Mouse (Mus musculus) kidney, postnatal 36 days (tissue): ENCODE results near the gene Foxo3.

Source experiments
- DNase-seq, 2 experiments: peaks; one replicate each; pipeline ENCODE4 v3.0.0; 2021 to 2022; ENCODE audit warnings: mixed read lengths in 2 of 2

The Foxo3 gene

GRCm38 (mm10) chr10:42248644-42249043, 27.9 kb downstream of the Foxo3 start:
- no peak for DNase-seq

DNA sequence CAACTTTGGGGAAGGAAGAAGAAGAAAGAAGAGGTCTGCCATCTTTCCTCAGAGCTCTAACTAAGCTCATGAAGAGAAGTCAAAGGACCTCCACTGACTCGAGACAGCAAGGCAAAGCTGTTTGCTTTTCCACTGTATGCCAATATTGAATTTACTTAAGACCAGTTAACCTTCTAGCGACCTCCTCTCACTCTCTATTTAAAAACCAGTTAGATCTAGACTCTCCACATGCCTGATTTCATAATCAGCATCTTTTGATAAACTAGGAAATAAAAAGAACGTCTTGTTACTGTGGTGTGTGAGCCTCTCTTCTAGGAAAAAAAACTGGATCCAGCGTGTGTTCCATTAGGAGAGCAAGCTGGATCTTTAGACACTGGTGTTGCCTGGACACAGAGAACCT, 28.4 kb downstream of the Foxo3 start:
- peak in 1 of 2 experiments; percentile 35 for DNase-seq

DNA sequence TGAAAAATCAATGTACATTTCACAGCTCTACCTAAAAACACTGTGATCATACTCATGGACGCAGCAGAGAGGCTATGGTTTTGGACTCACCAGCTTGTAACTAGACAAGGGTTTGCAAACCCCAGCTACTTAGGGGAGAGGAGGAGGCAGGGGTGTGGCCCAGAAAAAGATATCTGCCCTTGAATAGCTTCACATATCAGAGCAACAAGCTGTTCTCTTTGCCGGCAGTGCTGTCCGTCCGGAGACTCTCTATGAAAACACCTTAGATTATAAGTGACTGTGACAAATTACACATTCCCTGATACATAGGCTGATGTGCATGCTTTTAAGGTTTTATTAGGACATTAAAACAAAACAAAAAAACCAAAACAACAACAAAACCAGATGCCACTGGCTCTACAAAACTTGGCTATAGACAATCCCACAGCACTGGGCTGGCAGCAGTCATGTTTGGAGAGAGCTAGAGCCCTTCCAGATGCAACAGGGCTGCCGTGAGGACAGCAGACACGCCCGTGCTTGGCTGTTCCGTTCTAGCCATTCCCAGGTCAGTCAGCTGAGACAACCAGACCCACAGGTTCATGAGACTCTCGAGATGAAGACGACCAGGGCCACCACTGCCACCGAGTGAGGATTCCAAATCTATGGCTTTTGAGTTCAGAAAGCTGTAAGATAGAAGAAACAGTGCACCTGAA, 29.3 kb downstream of the Foxo3 start:
- peak; percentile 63 to 65 for DNase-seq

- DNase-seq, result peak; percentile 43 to 60
These were observed 30.1 kb downstream of the Foxo3 start for GRCm38 (mm10) chr10:42246483-42246882.

- DNase-seq, result no peak
These were observed 30.9 kb downstream of the Foxo3 start for GRCm38 (mm10) chr10:42245636-42246035.

DNA sequence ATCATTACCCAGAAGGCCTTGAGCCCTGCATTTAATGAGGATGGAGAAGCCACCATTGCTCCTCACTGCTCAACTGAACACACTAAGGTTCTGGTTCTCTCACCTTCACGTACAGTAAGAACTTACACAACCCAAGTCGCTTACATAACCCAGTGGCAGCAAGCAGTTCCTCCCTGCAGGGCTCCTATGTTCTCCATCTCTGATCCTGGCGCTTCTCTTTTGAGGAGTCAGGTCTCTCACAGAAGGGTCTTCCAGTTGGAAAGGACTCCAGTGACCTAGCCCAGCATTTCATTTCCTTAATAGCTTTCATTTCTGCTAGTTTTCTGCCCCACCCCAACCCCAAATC, 31.3 kb downstream of the Foxo3 start:
- no peak for DNase-seq

- DNase-seq, result peak; percentile 57 to 73
These were observed 31.9 kb downstream of the Foxo3 start for GRCm38 (mm10) chr10:42244420-42245255.

- DNase-seq, result no peak
These were observed 32.6 kb downstream of the Foxo3 start for GRCm38 (mm10) chr10:42243925-42244324.

DNA sequence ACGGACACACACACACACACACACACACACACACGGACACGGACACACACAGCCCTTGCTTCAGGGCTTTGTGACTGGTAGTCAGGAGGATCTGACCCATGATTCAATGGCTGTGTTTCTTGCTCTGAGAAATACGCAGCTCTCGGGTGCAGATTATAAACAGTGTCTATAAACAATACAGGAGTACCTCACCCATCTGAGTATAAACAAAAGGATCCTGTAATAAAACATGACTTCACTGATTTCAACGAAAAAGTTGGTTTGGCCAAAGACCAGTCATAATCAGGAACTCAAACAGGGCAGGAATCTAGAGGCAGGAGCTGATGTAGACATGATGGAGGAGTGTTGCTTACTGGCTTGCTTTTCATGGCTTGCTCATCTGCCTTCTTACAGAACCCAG, 34.1 kb downstream of the Foxo3 start:
- DNase-seq, result no peak

GRCm38 (mm10) chr10:42241775-42242174, 34.8 kb downstream of the Foxo3 start:
- no peak for DNase-seq

- no peak for DNase-seq
These were observed 36.8 kb downstream of the Foxo3 start for GRCm38 (mm10) chr10:42239810-42240111.

- DNase-seq, result peak; percentile 88 to 89
These were observed 37.4 kb downstream of the Foxo3 start for GRCm38 (mm10) chr10:42238923-42239809.

- no peak for DNase-seq
These were observed 38.3 kb downstream of the Foxo3 start for GRCm38 (mm10) chr10:42238296-42238695.

- no peak for DNase-seq
These were observed 39.0 kb downstream of the Foxo3 start for GRCm38 (mm10) chr10:42237556-42237955.

DNA sequence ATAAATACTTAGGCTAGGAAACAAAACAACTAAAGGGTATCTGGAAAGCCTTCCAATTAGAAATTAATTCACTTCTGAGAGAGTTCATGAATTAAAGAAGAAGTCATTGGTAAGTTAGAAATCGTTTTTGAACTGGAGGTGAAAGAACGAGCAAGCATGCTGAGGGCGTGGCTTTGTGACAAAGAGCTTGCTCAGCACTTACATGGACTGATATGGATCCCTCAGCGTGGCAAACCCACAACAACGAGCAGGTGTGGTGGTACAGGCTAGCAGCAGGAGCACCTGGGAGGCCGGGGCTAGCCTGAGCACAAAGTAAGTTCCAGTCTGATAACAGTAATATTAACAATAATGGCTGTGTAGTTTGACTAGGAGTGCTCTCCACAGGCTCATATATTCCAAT, 41.2 kb downstream of the Foxo3 start:
- DNase-seq, result no peak

DNA sequence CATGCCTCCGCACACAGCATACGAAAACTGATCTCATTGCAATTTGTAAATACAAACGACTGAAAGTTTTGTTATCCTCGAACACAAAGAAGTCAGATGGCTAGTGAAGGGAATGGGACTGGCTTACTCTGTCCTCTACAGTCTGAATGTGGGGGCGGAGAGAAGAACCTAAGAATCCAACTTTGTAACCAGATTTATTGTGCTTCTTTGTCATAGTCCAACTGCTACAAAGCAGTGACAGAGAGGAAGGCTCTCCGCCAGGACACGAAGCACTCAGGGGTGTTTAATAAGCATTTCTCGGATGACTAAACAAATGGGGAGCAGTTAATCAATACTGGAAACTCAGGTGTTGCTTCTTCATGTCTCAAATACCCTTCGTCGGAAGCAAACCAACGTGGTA, 43.6 kb downstream of the Foxo3 start:
- DNase-seq, result no peak

GRCm38 (mm10) chr10:42231847-42232246, 44.7 kb downstream of the Foxo3 start:
- no peak for DNase-seq

DNA sequence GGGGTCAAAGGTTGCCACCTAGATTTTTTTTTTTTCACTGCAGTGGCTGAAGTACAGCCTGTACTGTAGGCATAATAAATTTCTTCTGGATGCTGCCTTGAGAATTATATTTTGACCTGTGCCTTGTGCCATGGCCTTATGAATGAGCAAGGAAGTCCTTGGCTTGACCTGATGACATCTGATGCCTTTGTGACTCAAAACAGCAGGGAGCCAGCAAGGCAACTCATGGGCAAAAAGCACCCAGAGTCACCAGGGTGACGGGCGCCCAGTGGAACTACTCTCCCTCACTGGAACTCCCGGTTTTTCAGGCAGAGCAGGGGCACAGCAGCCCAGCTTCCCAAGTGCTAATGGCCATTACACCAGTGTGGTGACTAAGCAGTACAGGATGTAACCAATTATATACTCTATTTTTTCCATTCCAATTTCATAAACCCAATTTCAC, 45.4 kb downstream of the Foxo3 start:
- peak; percentile 52 to 72 for DNase-seq

DNA sequence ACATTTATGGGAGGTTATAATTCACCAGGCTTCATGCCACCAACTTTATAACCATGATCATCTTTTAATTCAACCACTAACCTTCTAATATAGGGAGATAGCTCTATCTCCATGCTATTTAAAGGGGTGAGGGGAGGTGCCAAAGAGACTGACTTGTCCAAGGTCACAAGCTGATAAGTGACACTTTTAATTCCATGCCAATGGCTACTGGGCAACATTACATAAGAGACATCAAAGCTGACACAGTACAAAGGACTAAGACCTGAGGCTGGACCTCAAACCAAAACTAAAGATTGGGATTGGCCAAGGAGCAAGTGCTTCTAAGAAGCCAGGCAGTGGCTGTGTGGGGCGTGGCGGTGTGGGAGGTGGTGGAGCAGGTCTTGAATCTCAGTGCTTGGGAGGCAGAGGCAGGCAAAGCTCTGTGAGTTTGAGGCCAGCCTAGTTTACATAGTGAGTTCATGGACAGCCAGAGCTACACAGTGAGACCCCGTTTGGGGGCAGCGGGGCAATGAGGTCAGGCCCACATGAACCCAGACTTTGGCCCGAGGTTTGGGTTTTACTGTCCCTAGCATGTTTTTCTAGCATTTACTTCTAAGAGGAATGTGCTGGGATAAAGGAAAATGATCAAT, 46.0 kb downstream of the Foxo3 start:
- DNase-seq, result peak in 1 of 2 experiments; percentile 48

DNA sequence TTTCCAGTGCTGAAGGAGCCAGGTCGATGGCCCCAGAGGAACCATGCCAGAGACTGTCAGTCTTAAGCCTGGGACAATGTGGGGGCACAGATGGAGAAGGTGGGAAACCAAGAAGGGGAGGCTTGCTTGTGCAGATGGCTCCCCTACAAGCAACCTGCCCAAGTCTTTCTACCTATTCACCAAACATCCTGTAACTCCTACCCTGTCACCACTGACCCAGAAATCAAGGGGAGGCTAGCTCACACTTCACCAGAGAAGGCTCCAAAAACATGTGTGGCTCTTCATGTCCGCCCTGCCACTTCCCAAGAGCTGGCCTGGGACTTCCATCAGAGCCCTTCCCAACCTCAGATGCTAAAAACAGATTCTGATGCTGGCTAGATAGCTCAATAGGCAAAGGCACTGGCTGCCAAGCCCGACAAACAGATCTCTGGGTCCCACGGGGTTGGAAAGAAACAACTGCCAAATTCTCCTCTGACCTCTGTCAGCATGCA, 48.8 kb downstream of the Foxo3 start:
- DNase-seq, result no peak

- no peak for DNase-seq
These were observed 50.4 kb downstream of the Foxo3 start for GRCm38 (mm10) chr10:42226176-42226575.

GRCm38 (mm10) chr10:42225184-42225935, 51.2 kb downstream of the Foxo3 start:
- peak; percentile 79 to 83 for DNase-seq
